Mouse (Mus musculus) ES-E14 (cell line): ENCODE measurements at regions not wholly inside any gene's neighbourhood (a gene's known extent, or its start where the extent isn't known, plus 50 kb on each side); places are given as distances from the start of the nearest gene placed in this dataset.

Experiments used
- HCFC1 ChIP-seq: IDR thresholded peaks from 2 replicates; pipeline ENCODE4 v1.6.1; 2012; ENCODE audit warnings: low read length, inconsistent platforms, borderline replicate concordance; ENCODE audit not compliant: insufficient read depth
- MAFK ChIP-seq: IDR thresholded peaks from 2 replicates; pipeline ENCODE4 v1.6.1; 2014; ENCODE audit warnings: mild to moderate bottlenecking, low read depth, low read length, inconsistent platforms; ENCODE audit not compliant: insufficient read depth
- ZC3H11A ChIP-seq: IDR thresholded peaks from 2 replicates; pipeline ENCODE4 v1.6.1; 2012; ENCODE audit warnings: low read depth, mild to moderate bottlenecking, inconsistent platforms, low read length, borderline replicate concordance
- ZNF384 ChIP-seq: IDR thresholded peaks from 2 replicates; pipeline ENCODE4 v1.6.1; 2012; ENCODE audit warnings: low read depth, low read length, inconsistent platforms

GRCm38 (mm10) chr16:77328049-77328448, 273.8 kb downstream of the Gm11146 start:
- TF ChIP-seq ZNF384 (no peak), HCFC1 (no peak), MAFK (no peak), ZC3H11A (no peak)
